Mouse (Mus musculus): Measurements from ENCODE around the gene Trim37. TPM values are rescaled to one million over a fixed set of nuclear protein-coding genes. Genes with fewer than 3 reads are reported as not detected.

The Trim37 gene
- polyA plus RNA-seq, 1 experiment = 2.6 TPM

GRCm38 (mm10) chr11:87212313-87212712 is 85.4 kb downstream of the Trim37 start:
- 75% methylated on average over 5 of the region's 5 CpGs for WGBS
- DNase-seq (ENCODE audit: low read depth, low spot score) = no peak

- DNase-seq (ENCODE audit: low read depth, low spot score) = no peak
- WGBS = 69% methylated on average over 3 of the region's 3 CpGs
Measured at GRCm38 (mm10) chr11:87222686-87223085, 95.8 kb downstream of the Trim37 start.

- 85% methylated on average over 5 of the region's 5 CpGs for WGBS
- DNase-seq (ENCODE audit: low read depth, low spot score) = no peak
Measured at GRCm38 (mm10) chr11:87227056-87227455, 100.2 kb downstream of the Trim37 start.

- WGBS = 86% methylated on average over 5 of the region's 5 CpGs
- no peak for DNase-seq (ENCODE audit: low read depth, low spot score)
Measured at GRCm38 (mm10) chr11:87233377-87233776, 106.5 kb downstream of the Trim37 start.

GRCm38 (mm10) chr11:87234743-87235485 is 108.0 kb downstream of the Trim37 start:
- no peak for DNase-seq (ENCODE audit: low read depth, low spot score)
- 89% methylated on average over 12 of the region's 12 CpGs for WGBS

- WGBS = 68% methylated on average over 5 of the region's 5 CpGs
Measured at GRCm38 (mm10) chr11:87235486-87235872, 108.6 kb downstream of the Trim37 start.

GRCm38 (mm10) chr11:87238891-87239530 is 112.1 kb downstream of the Trim37 start:
- DNase-seq (ENCODE audit: low read depth, low spot score) = no peak
- 77% methylated on average over 7 of the region's 7 CpGs for WGBS

More at GRCm38 (mm10) chr11:87235486-87235872, 108.6 kb downstream of the Trim37 start:
- DNase-seq (ENCODE audit: low read depth, low spot score) = no peak

- 77% methylated on average over 15 of the region's 15 CpGs for WGBS
- no peak for DNase-seq (ENCODE audit: low read depth, low spot score)
Measured at GRCm38 (mm10) chr11:87240141-87240832, 113.4 kb downstream of the Trim37 start.

- WGBS = 83% methylated on average over 4 of the region's 4 CpGs
- DNase-seq (ENCODE audit: low read depth, low spot score) = no peak
Measured at GRCm38 (mm10) chr11:87240833-87241215, 113.9 kb downstream of the Trim37 start.

- WGBS = 68% methylated on average over 7 of the region's 7 CpGs
Measured at GRCm38 (mm10) chr11:87241256-87241655, 114.4 kb downstream of the Trim37 start.

GRCm38 (mm10) chr11:87245171-87245840 is 118.4 kb downstream of the Trim37 start:
- 79% methylated on average over 9 of the region's 9 CpGs for WGBS
- no peak for DNase-seq (ENCODE audit: low read depth, low spot score)

More at GRCm38 (mm10) chr11:87241256-87241655, 114.4 kb downstream of the Trim37 start:
- no peak for DNase-seq (ENCODE audit: low read depth, low spot score)

GRCm38 (mm10) chr11:87246107-87246651 is 119.3 kb downstream of the Trim37 start:
- WGBS = 58% methylated on average over 4 of the region's 4 CpGs
- DNase-seq (ENCODE audit: low read depth, low spot score) = no peak

GRCm38 (mm10) chr11:87246724-87247493 is 120.0 kb downstream of the Trim37 start:
- no peak for DNase-seq (ENCODE audit: low read depth, low spot score)
- WGBS = 70% methylated on average over 9 of the region's 9 CpGs

- 82% methylated on average over 5 of the region's 5 CpGs for WGBS
- no peak for DNase-seq (ENCODE audit: low read depth, low spot score)
Measured at GRCm38 (mm10) chr11:87247494-87247866, 120.6 kb downstream of the Trim37 start.

- WGBS = 78% methylated on average over 6 of the region's 6 CpGs
- DNase-seq (ENCODE audit: low read depth, low spot score) = no peak
Measured at GRCm38 (mm10) chr11:87250132-87250531, 123.3 kb downstream of the Trim37 start.

GRCm38 (mm10) chr11:87253294-87253693 is 126.4 kb downstream of the Trim37 start:
- WGBS = 88% methylated on average over 6 of the region's 6 CpGs
- DNase-seq (ENCODE audit: low read depth, low spot score) = no peak

- 58% methylated on average over 5 of the region's 5 CpGs for WGBS
- no peak for DNase-seq (ENCODE audit: low read depth, low spot score)
Measured at GRCm38 (mm10) chr11:87254149-87254548, 127.3 kb downstream of the Trim37 start.

GRCm38 (mm10) chr11:87257282-87257681 is 130.4 kb downstream of the Trim37 start:
- DNase-seq (ENCODE audit: low read depth, low spot score) = no peak
- WGBS = 88% methylated on average over 5 of the region's 5 CpGs

GRCm38 (mm10) chr11:87259792-87260191 is 132.9 kb downstream of the Trim37 start:
- WGBS = 64% methylated on average over 10 of the region's 10 CpGs
- no peak for DNase-seq (ENCODE audit: low read depth, low spot score)
